Mouse (Mus musculus) adipose tissue, adult 10 weeks (tissue): Measurements from ENCODE around the gene Trim54. TPM values are rescaled to one million over a fixed set of nuclear protein-coding genes. Genes with fewer than 3 reads are reported as not detected.

Source experiments
- polyA plus RNA-seq: library from polyadenylated mRNA; stranded (reverse); fragments of 350-450 nt; fragmentation: Illumina TruSeq; extraction: RNeasy Lipid Tissue Mini Kit (QIAGEN cat#74804); gene quantifications from one replicate; pipeline ENCODE4 v1.2.3, GENCODE M21; 2014; ENCODE audit warnings: low read depth, low replicate concordance

The Trim54 gene
- polyA plus RNA-seq: not detected

GRCm38 (mm10) chr5:31116354-31116753, at the start of gene Trim54:
Gene Trim54, plus strand, starts transcription at chr5:31116712.

GRCm38 (mm10) chr5:31105814-31106335, 10.6 kb upstream of the Trim54 start, which contains the start of gene Dnajc5g:
Gene Dnajc5g, plus strand, starts transcription at chr5:31106285.

GRCm38 (mm10) chr5:31108000-31108490, 8.5 kb upstream of the Trim54 start, which contains the start of gene Slc30a3:
Gene Slc30a3, minus strand, starts transcription at chr5:31108237.

GRCm38 (mm10) chr5:31138241-31138967, 21.9 kb downstream of the Trim54 start, which contains the start of gene Ucn:
Gene Ucn, minus strand, starts transcription at chr5:31138829.

GRCm38 (mm10) chr5:31154152-31154553, 37.6 kb downstream of the Trim54 start, which contains the start of gene Mpv17:
Gene Mpv17, minus strand, starts transcription at chr5:31154251.

GRCm38 (mm10) chr5:31179766-31180630, 63.5 kb downstream of the Trim54 start, which contains the start of the genes Gm29609 and Gtf3c2:
Gene Gm29609, minus strand, starts transcription at chr5:31179911.
Gene Gtf3c2, minus strand, starts transcription at chr5:31180144.

Other genes starting within 250 kb of the Trim54 start
- gene Tmem214, start 248.7 kb upstream of the Trim54 start, polyA plus RNA-seq: 63.2 TPM
- gene Agbl5, start 228.0 kb upstream of the Trim54 start, polyA plus RNA-seq: 24.3 TPM
- gene Ost4, start 208.9 kb upstream of the Trim54 start, polyA plus RNA-seq: 382 TPM
- gene Emilin1, start 203.3 kb upstream of the Trim54 start, polyA plus RNA-seq: 31.7 TPM
- 53.3 TPM for gene Khk, start 195.3 kb upstream of the Trim54 start, polyA plus RNA-seq
- gene Cgref1, start 171.1 kb upstream of the Trim54 start, polyA plus RNA-seq: 1.9 TPM
- gene Preb, start 156.4 kb upstream of the Trim54 start, polyA plus RNA-seq: 157 TPM
- gene Tcf23, start 148.1 kb upstream of the Trim54 start, polyA plus RNA-seq: 4.2 TPM
- gene Atraid, start 68.4 kb upstream of the Trim54 start, polyA plus RNA-seq: 188 TPM
- 17.8 TPM for gene Slc5a6, start 67.8 kb upstream of the Trim54 start, polyA plus RNA-seq
- gene Cad, start 61.9 kb upstream of the Trim54 start, polyA plus RNA-seq: 109 TPM
- 2.3 TPM for gene Dnajc5g, start 10.4 kb upstream of the Trim54 start, polyA plus RNA-seq
- 8.9 TPM for gene Slc30a3, start 8.5 kb upstream of the Trim54 start, polyA plus RNA-seq
- not detected for gene Ucn, start 22.1 kb downstream of the Trim54 start, polyA plus RNA-seq
- gene Mpv17, start 37.5 kb downstream of the Trim54 start, polyA plus RNA-seq: 65.2 TPM
- gene Gm29609, start 63.2 kb downstream of the Trim54 start, polyA plus RNA-seq: 2.0 TPM
- gene Gtf3c2, start 63.4 kb downstream of the Trim54 start, polyA plus RNA-seq: 56.6 TPM
- gene Snx17, start 76.5 kb downstream of the Trim54 start, polyA plus RNA-seq: 78.8 TPM
- gene Eif2b4, start 76.7 kb downstream of the Trim54 start, polyA plus RNA-seq: 34.0 TPM
- gene Zfp513, start 85.6 kb downstream of the Trim54 start, polyA plus RNA-seq: 17.7 TPM
- gene Ppm1g, start 104.0 kb downstream of the Trim54 start, polyA plus RNA-seq: 74.3 TPM
- gene Nrbp1, start 124.2 kb downstream of the Trim54 start, polyA plus RNA-seq: 83.1 TPM
- not detected for gene Gm9970, start 124.5 kb downstream of the Trim54 start, polyA plus RNA-seq
- 18.2 TPM for gene Krtcap3, start 135.0 kb downstream of the Trim54 start, polyA plus RNA-seq
- gene Ift172, start 174.4 kb downstream of the Trim54 start, polyA plus RNA-seq: 45.4 TPM
- 6.8 TPM for gene Fndc4, start 179.4 kb downstream of the Trim54 start, polyA plus RNA-seq
- 0.50 TPM for gene Gckr, start 180.7 kb downstream of the Trim54 start, polyA plus RNA-seq